In genomic region chrX:111462495-111462832, GRCm38 (mm10) we compare ENCODE assay signal across 8 mouse cellular contexts.
DNase-seq lines count a peak whose midpoint lies in the region; ATAC-seq and TF ChIP-seq lines count a peak whose summit lies in the region.

No protein-coding gene starts in this region.

- no peaks in the 10 kb centered on the region for H3K27me3 ChIP-seq in forebrain, embryonic 11.5 days (ENCODE audit: control insufficient read depth, insufficient read depth, low read length)
- H3K27me3 ChIP-seq in hindbrain, embryonic 15.5 days: no peaks in the 10 kb centered on the region
- no peaks in the 10 kb centered on the region for H3K27me3 ChIP-seq in liver, embryonic 12.5 days (replicated peaks)

- 21% methylated on average over 19 of the region's 21 CpGs for WGBS in forebrain, embryonic 11.5 days
- 18% methylated on average over 20 of the region's 21 CpGs for whole genome bisulfite sequencing in hindbrain, embryonic 15.5 days
- WGBS in liver, embryonic 12.5 days (ENCODE audit: insufficient replicate concordance): 16% methylated on average over 21 of the region's 21 CpGs
- 21% methylated on average over 21 of the region's 21 CpGs for WGBS in olfactory bulb, adult 2 months

- H3K9ac ChIP-seq in forebrain, embryonic 11.5 days (ENCODE audit: low read length): peak overlapping the region; percentile 76
- peak overlapping the region; percentile 64 for H3K9ac ChIP-seq in hindbrain, embryonic 15.5 days
- H3K9ac ChIP-seq in liver, embryonic 12.5 days: peak overlapping the region; percentile 65

- no peak for TF ChIP-seq CTCF in olfactory bulb, adult 2 months (IDR thresholded peaks at IDR 0.05; ENCODE audit: insufficient read depth, low read depth, low read length)

- peak overlapping the region; percentile 69 for H3K27ac ChIP-seq in forebrain, embryonic 11.5 days (ENCODE audit: low read depth, low read length)
- peak overlapping the region; percentile 86 for H3K27ac ChIP-seq in hindbrain, embryonic 15.5 days (replicated peaks)
- H3K27ac ChIP-seq in liver, embryonic 12.5 days: peak overlapping the region; percentile 54
- no peak overlapping the region for H3K27ac ChIP-seq in olfactory bulb, adult 2 months (ENCODE audit: insufficient read depth, low read depth, low read length)

- TF ChIP-seq POLR2A in olfactory bulb, adult 2 months (IDR thresholded peaks at IDR 0.05; ENCODE audit: insufficient read depth, low read depth, low read length): no peak

- H3K4me2 ChIP-seq in forebrain, embryonic 11.5 days (ENCODE audit: low read depth, low read length, severe bottlenecking): peak overlapping the region; percentile 46
- H3K4me2 ChIP-seq in hindbrain, embryonic 15.5 days: peak overlapping the region; percentile 54
- peak overlapping the region; percentile 74 for H3K4me2 ChIP-seq in liver, embryonic 12.5 days

- H3K4me1 ChIP-seq in forebrain, embryonic 11.5 days (replicated peaks; ENCODE audit: control insufficient read depth, insufficient read depth, low read length): no peaks in the 10 kb centered on the region
- no peaks in the 10 kb centered on the region for H3K4me1 ChIP-seq in hindbrain, embryonic 15.5 days (replicated peaks)
- no peaks in the 10 kb centered on the region for H3K4me1 ChIP-seq in liver, embryonic 12.5 days
- no peaks in the 10 kb centered on the region for H3K4me1 ChIP-seq in olfactory bulb, adult 2 months (ENCODE audit: control insufficient read depth, insufficient read depth, low read length)

- no peaks in the 10 kb centered on the region for H3K36me3 ChIP-seq in forebrain, embryonic 11.5 days (ENCODE audit: control insufficient read depth, insufficient read depth, low read length)
- H3K36me3 ChIP-seq in hindbrain, embryonic 15.5 days: no peaks in the 10 kb centered on the region
- no peaks in the 10 kb centered on the region for H3K36me3 ChIP-seq in liver, embryonic 12.5 days

- peak; percentile 74 for DNase-seq in heart, adult 11 months
- no peak for DNase-seq in heart, adult 8-10 months (ENCODE audit: low spot score)
- DNase-seq in MN1 (ENCODE audit: low spot score): peak; percentile 6
- DNase-seq in forebrain, embryonic 11.5 days (ENCODE audit: low spot score): no peak
- no peak for DNase-seq in spleen, postnatal 10 days (ENCODE audit: low spot score in 2 of 2)

- H3K4me3 ChIP-seq in forebrain, embryonic 11.5 days (ENCODE audit: low read depth, low read length): peak overlapping the region; percentile 55
- H3K4me3 ChIP-seq in hindbrain, embryonic 15.5 days: peak overlapping the region; percentile 57
- H3K4me3 ChIP-seq in liver, embryonic 12.5 days: peak overlapping the region; percentile 66
- H3K4me3 ChIP-seq in olfactory bulb, adult 2 months (ENCODE audit: insufficient read depth, low read depth, low read length): peak overlapping the region; percentile 65

- no peak for ATAC-seq in forebrain, embryonic 11.5 days (replicated peaks; ENCODE audit: low FRiP score)
- peak; percentile 52 for ATAC-seq in hindbrain, embryonic 15.5 days (ENCODE audit: low FRiP score, low read depth)
- ATAC-seq in liver, embryonic 12.5 days: peak; percentile 57

- H3K9me3 ChIP-seq in forebrain, embryonic 11.5 days (ENCODE audit: control insufficient read depth, low read length): no peaks in the 10 kb centered on the region
- H3K9me3 ChIP-seq in hindbrain, embryonic 15.5 days: no peaks in the 10 kb centered on the region
- no peaks in the 10 kb centered on the region for H3K9me3 ChIP-seq in liver, embryonic 12.5 days (replicated peaks)

Comparison
In these comparisons a context has a peak if more than half of its experiments do, and no peak if none do; other contexts are left out.
1. DNase-seq: peak in heart, adult 11 months (single experiment) and MN1 (single experiment); none in heart, adult 8-10 months (single experiment), forebrain, embryonic 11.5 days (single experiment) and spleen, postnatal 10 days (0 of 2).
2. Peak in every context shown above with its lines, with median percentiles within 50 percentile points of each other: H3K4me2 ChIP-seq, H3K4me3 ChIP-seq and H3K9ac ChIP-seq.